Mouse (Mus musculus) layer of hippocampus, adult 2 months (tissue): ENCODE data around the gene Fgf11. TPM values are rescaled to one million over a fixed set of nuclear protein-coding genes. Genes with fewer than 3 reads are reported as not detected.

ENCODE experiments used
- DNase-seq, 2 experiments: peaks; one replicate each; pipeline ENCODE4 v3.0.0; 2022; ENCODE audit warnings: low spot score in 2 of 2
- H3K27ac ChIP-seq: fragments of 200-600 bp; 2 replicates; pipeline ENCODE4 v1.8.1; 2022
- H3K4me3 ChIP-seq: fragments of 200-600 bp; 2 replicates; pipeline ENCODE4 v1.8.1; 2022; ENCODE audit warnings: mild to moderate bottlenecking
- CTCF ChIP-seq: fragments of 200-600 bp; conservative IDR thresholded peaks from 2 replicates; pipeline ENCODE4 v1.8.1; 2022; ENCODE audit warnings: antibody characterized with exemption, mild to moderate bottlenecking, moderate library complexity
- total RNA-seq, 2 experiments: library from RNA; stranded (reverse); gene quantifications; 2 replicates each; pipeline ENCODE4 v1.2.3; 2021

Fgf11 gene
- total RNA-seq, 2 experiments from 2014 or later: 25.6 to 28.0 TPM

DNA sequence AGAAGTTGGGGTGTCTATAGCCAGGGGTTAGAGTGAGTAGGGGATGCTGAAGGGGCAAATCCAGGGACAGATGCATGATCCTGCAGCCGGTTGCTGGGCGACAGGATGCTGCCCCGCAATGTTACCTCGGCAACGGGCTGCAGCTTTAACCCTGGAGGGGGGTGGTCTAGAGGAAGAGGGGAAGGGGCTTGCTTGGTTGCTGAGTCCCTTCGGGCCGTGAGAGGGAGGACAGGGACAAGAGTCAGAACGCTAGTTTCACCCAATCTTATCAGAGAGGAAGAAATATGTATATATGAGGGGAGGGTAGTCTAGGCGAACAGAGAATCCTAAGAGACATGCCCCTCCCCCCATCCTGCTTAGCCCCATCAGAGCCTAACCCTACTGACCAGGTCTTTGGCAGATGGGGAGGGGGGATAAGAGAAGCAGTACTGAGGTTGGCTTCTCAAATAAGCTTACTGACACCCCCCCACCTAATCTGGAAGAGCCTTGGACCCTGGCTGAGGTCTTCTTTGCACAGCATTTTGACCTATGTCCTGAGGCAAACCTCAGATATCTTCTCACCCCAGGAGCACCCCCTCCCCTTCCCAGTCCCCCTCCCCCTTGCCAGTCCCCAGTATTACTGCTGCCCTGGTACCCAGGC, 33.8 kb upstream of the Fgf11 start:
- peak overlapping the region; percentile 79 for H3K4me3 ChIP-seq
- peak overlapping the region; percentile 53 for H3K27ac ChIP-seq
- no peak for DNase-seq
- TF ChIP-seq CTCF: no peak

GRCm38 (mm10) chr11:69834001-69834549, 32.4 kb upstream of the Fgf11 start:
- Histone ChIP-seq H3K4me3 (peak overlapping the region; percentile 79), H3K27ac (peak overlapping the region; percentile 53; the same call in 1 of the 2 replicates)
- no peak for TF ChIP-seq CTCF
- no peak for DNase-seq

DNA sequence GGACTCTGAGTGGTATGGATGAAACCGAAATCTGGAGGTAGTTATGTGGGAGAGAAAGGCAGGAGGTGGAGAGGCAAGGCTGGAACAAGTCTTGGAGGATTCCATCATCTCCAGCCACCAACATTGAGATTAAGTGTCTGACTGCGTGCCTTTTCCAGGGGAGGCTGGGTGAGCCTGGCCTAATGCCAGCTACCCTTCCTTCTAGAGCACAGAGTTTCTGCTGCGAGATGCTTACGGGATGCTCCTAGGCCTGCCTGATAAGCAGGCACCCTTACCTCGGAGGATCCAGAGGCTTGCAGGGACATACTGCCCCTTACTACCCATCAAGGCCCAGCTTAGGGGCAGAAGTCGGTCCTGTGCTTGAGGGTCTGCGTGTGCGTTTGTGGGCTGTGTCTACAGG, 31.9 kb upstream of the Fgf11 start:
- DNase-seq: no peak
- Histone ChIP-seq H3K4me3 (peak overlapping the region; percentile 79), H3K27ac (peak overlapping the region; percentile 53; the same call in 1 of the 2 replicates)
- TF ChIP-seq CTCF: no peak

DNA sequence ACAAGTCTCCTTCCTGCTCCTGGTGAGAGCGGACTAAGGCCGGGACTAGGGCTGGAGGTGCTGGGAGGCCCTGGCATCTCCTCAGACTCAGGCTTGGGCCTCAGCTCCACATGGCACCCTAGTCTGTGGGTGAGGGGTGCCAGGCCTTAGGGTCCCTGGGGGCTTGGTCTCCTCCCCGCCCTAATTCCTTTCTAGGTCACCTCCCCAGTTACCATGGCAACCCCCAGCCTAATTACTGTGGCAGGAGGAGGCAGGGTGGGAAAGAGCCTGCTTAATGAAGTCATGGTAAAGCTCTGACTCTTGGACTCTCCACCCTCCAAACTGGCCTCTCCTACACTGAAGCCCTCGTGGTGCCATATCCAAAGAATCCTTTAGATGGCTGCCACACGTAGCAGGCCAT, 27.2 kb upstream of the Fgf11 start:
- H3K4me3 ChIP-seq: no peak overlapping the region
- no peak for TF ChIP-seq CTCF
- H3K27ac ChIP-seq: no peak overlapping the region
- no peak for DNase-seq

- DNase-seq: no peak
- no peak for TF ChIP-seq CTCF
- no peak overlapping the region for H3K27ac ChIP-seq
- H3K4me3 ChIP-seq: no peak overlapping the region
Observed at GRCm38 (mm10) chr11:69823456-69823855, 21.8 kb upstream of the Fgf11 start.

DNA sequence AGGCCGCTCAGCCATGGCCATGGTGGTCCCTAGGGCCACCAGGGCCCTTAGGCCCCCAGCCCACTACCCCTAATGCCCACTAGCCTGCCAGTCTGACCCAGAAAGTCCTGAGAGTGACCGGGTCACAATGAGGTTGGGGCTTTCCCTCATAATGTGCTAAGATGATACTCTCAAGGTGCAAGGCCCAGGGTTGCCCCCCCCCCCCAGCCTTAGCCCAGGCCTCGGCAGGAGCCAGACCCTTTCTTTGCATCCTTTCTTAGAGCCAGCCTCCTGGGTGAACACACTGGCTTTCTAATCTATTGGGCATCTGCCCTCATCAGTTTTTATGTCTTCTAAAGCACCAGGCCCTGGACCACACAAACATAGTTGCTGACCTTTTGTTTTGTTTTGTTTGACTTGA, 20.4 kb upstream of the Fgf11 start, which contains the start of gene Spem1:
Spem1 (minus strand) TSS at position 101 of the 400 bp plus-strand sequence.
- DNase-seq: no peak
- Histone ChIP-seq H3K4me3 (no peak within 1 kb of the TSS), H3K27ac (no peak within 1 kb of the TSS)
- TF ChIP-seq CTCF: no peak

GRCm38 (mm10) chr11:69818871-69819270, 17.2 kb upstream of the Fgf11 start:
- no peak overlapping the region for H3K4me3 ChIP-seq
- DNase-seq: no peak
- TF ChIP-seq CTCF: no peak

GRCm38 (mm10) chr11:69818365-69818764, 16.7 kb upstream of the Fgf11 start, which contains the start of gene Spem2:
Gene Spem2, minus strand, starts transcription at chr11:69818465.
- no peak for TF ChIP-seq CTCF
- no peak for DNase-seq
- H3K4me3 ChIP-seq: no peak within 1 kb of the TSS
- no peak within 1 kb of the TSS for H3K27ac ChIP-seq

More at GRCm38 (mm10) chr11:69818871-69819270, 17.2 kb upstream of the Fgf11 start:
- no peak overlapping the region for H3K27ac ChIP-seq

GRCm38 (mm10) chr11:69816520-69816919, 14.9 kb upstream of the Fgf11 start:
- Histone ChIP-seq H3K27ac (no peak overlapping the region), H3K4me3 (no peak overlapping the region)
- TF ChIP-seq CTCF: no peak
- DNase-seq: no peak

DNA sequence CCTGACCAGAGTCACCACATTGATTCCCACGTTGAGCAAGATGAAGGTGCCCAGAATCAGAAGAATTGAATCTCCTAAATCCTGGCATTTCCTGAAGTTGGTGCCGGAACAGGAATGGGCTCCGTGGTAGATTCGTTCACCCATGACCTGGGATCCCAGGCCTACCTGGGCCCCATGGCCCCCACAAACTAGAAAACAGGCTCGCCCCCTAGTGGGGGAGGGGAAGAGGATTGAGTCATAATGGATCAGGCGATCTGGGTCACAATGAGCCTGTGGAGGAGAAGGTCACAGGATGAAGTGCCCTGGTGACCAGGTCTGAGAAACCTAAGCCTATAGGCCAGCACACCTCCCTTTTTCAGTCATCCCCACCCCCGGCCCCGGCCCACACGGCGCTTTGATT, 13.5 kb upstream of the Fgf11 start, which contains the start of gene Gm39566:
Gm39566 (minus strand) TSS at position 144 of the 400 bp plus-strand sequence.
- no peak within 1 kb of the TSS for H3K4me3 ChIP-seq
- DNase-seq: no peak
- no peak within 1 kb of the TSS for H3K27ac ChIP-seq
- TF ChIP-seq CTCF: 0 out of 2 replicates have a peak, but pooled peaks have one; percentile 9

GRCm38 (mm10) chr11:69810280-69810679, 8.6 kb upstream of the Fgf11 start:
- Histone ChIP-seq H3K27ac (no peak overlapping the region), H3K4me3 (no peak overlapping the region)
- DNase-seq: no peak
- no peak for TF ChIP-seq CTCF

DNA sequence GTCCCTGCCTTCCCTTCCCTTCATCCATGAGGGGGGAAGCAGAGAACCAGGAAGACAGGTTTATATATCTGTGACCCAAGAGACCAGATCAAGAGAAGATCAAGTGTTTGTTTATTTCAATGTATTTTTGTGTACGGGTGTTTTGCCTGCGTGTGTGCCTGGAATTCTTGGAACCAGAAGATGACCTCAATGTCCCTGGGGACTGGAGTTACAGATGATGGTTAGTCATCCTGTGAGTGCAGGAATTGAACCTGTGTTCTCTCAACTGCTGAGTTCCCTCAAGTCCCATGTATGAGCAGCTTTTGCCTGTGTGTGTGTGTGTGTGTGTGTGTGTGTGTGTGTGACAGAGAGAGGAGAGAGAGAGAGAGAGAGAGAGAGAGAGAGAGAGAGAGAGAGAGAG, 6.0 kb upstream of the Fgf11 start:
- no peak for TF ChIP-seq CTCF
- DNase-seq: no peak
- Histone ChIP-seq H3K27ac (no peak overlapping the region), H3K4me3 (no peak overlapping the region)

DNA sequence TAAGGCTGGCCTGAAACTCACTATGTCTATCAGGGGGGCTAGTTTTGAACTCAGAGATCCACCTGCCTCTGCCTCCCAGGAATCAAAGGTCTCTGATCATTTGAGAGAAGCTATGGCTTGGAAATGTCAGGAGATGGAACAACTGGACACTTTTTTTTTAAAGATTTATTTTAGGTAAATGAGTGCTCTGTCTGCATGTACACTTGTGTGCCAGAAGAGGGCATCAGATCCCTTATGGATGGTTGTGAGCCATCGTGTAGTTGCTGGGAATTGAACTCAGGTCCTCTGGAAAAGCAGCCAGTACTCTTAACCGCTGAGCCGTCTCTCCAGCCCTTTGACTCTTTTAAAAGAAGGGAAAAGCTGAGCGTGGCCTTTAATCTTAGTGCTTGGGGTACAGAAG, 4.7 kb upstream of the Fgf11 start:
- no peak overlapping the region for H3K4me3 ChIP-seq
- H3K27ac ChIP-seq: no peak overlapping the region
- DNase-seq: no peak
- TF ChIP-seq CTCF: peak; percentile 38
